Mouse (Mus musculus): ENCODE results near the gene Stk11.

Gene Stk11

GRCm38 (mm10) chr10:80170052-80170451 is 54.4 kb downstream of the Stk11 start:
- DNase-seq (ENCODE audit: low read depth, low spot score) = no peak

GRCm38 (mm10) chr10:80170601-80171021 is 55.0 kb downstream of the Stk11 start:
- no peak for DNase-seq (ENCODE audit: low read depth, low spot score)

GRCm38 (mm10) chr10:80171252-80171651 is 55.6 kb downstream of the Stk11 start:
- no peak for DNase-seq (ENCODE audit: low read depth, low spot score)

GRCm38 (mm10) chr10:80171760-80172526 is 56.3 kb downstream of the Stk11 start:
- no peak for DNase-seq (ENCODE audit: low read depth, low spot score)

- DNase-seq (ENCODE audit: low read depth, low spot score) = no peak
Measured at GRCm38 (mm10) chr10:80172527-80173292, 57.1 kb downstream of the Stk11 start, which contains the start of gene 1600002K03Rik. TSS of gene 1600002K03Rik (plus strand) at chr10:80172944.

GRCm38 (mm10) chr10:80173358-80173757 is 57.8 kb downstream of the Stk11 start:
- no peak for DNase-seq (ENCODE audit: low read depth, low spot score)

GRCm38 (mm10) chr10:80173955-80174640 is 58.5 kb downstream of the Stk11 start:
- no peak for DNase-seq (ENCODE audit: low read depth, low spot score)

- no peak for DNase-seq (ENCODE audit: low read depth, low spot score)
Measured at GRCm38 (mm10) chr10:80174705-80175104, 59.1 kb downstream of the Stk11 start.

GRCm38 (mm10) chr10:80175536-80176269 is 60.1 kb downstream of the Stk11 start:
- no peak for DNase-seq (ENCODE audit: low read depth, low spot score)

GRCm38 (mm10) chr10:80176270-80176834 is 60.7 kb downstream of the Stk11 start:
- DNase-seq (ENCODE audit: low read depth, low spot score) = no peak

- DNase-seq (ENCODE audit: low read depth, low spot score) = no peak
Measured at GRCm38 (mm10) chr10:80177441-80178279, 62.1 kb downstream of the Stk11 start.

- DNase-seq (ENCODE audit: low read depth, low spot score) = no peak
Measured at GRCm38 (mm10) chr10:80179068-80180051, 63.8 kb downstream of the Stk11 start, which contains the start of gene Efna2. TSS of gene Efna2 (plus strand) at chr10:80179482.

Measured in retina, adult 2 months (tissue).